Mouse (Mus musculus) spleen, adult 2 months (tissue): ENCODE results near the gene Oxsr1. TPM values are rescaled to one million over a fixed set of nuclear protein-coding genes. Genes with fewer than 3 reads are reported as not detected.
A peak's percentile ranks its signal among the peaks of the same experiment; 100 is the strongest.

Source experiments
- DNase-seq, 2 experiments: peaks; one replicate each; pipeline versions ENCODE4 v3.0.0 to v3.0.0-alpha.2; 2012 to 2021; ENCODE audit warnings: low spot score in 2 of 2, low read depth in 1 of 2
- H3K27ac ChIP-seq: fragments of 200-500 bp; 2 replicates; pipeline ENCODE4 v1.5.1; 2012; ENCODE audit warnings: low read length, inconsistent platforms; ENCODE audit not compliant: insufficient read depth
- H3K27me3 ChIP-seq: fragments of 200-500 bp; 2 replicates; pipeline ENCODE4 v1.6.1; 2012; ENCODE audit warnings: mild to moderate bottlenecking, moderate library complexity, low read length, inconsistent platforms; ENCODE audit not compliant: control insufficient read depth, insufficient read depth
- H3K36me3 ChIP-seq: fragments of 200-500 bp; 2 replicates; pipeline ENCODE4 v1.6.1; 2012; ENCODE audit warnings: mild to moderate bottlenecking, low read length, inconsistent platforms; ENCODE audit not compliant: control insufficient read depth, insufficient read depth
- H3K4me1 ChIP-seq: fragments of 200-500 bp; 2 replicates; pipeline ENCODE4 v1.6.1; 2011; ENCODE audit warnings: inconsistent platforms; ENCODE audit not compliant: control insufficient read depth, insufficient read depth, insufficient read length
- H3K4me3 ChIP-seq: fragments of 200-500 bp; 2 replicates; pipeline ENCODE4 v1.5.1; 2011; ENCODE audit warnings: mild to moderate bottlenecking, inconsistent platforms; ENCODE audit not compliant: insufficient read depth, insufficient read length; ENCODE audit errors: extremely low read depth
- CTCF ChIP-seq: fragments of 200-500 bp; IDR thresholded peaks from 2 replicates; pipeline ENCODE4 v1.5.1; 2011; ENCODE audit warnings: mild to moderate bottlenecking, inconsistent platforms; ENCODE audit not compliant: insufficient read depth, insufficient read length, insufficient replicate concordance; ENCODE audit errors: extremely low read depth
- POLR2A ChIP-seq: fragments of 200-500 bp; IDR thresholded peaks from 2 replicates; pipeline ENCODE4 v1.6.1; 2011; ENCODE audit warnings: low read depth, low read length, inconsistent platforms
- whole genome bisulfite sequencing: fragments of 180-500 bp; shearing (Covaris S2); methylation state at CpG from one replicate; pipeline ENCODE4 v1.1.7; 2018; 5-methylcytosine and 5-hydroxymethylcytosine counted together
- polyA plus RNA-seq: library from polyadenylated mRNA; depleted of rRNA; stranded (reverse); fragments of >200 nt; gene quantifications from 2 replicates; pipeline ENCODE4 v1.2.3, GENCODE M21; 2012

Oxsr1 gene
- polyA plus RNA-seq, 1 experiment = 9.5 TPM

DNA sequence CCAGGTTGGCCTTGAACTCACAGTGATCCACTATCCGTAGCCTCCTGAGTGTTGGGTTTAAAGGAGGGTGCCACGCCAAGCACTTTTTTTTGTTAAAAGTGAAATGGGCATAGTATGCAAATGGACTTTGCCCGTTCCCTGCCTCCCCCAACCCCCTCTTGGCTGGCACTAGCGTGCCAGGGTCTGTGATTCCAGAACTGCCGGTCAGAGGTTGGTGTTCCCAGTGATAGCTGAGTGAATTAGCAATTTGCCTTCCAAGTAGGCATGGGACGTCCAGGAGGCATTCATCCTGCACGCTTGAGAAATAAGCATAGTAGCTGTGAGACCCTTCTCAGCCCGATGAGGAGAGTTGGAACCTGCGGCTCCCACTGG lies 35.8 kb upstream of the Oxsr1 start:
- no peaks in the 10 kb centered on the region for H3K36me3 ChIP-seq
- H3K27me3 ChIP-seq = no peaks in the 10 kb centered on the region
- TF ChIP-seq POLR2A (no peak), CTCF (no peak)
- DNase-seq = no peak
- peaks cover 3% of the 10 kb centered on the region; the same call in 1 of the 2 replicates for H3K4me1 ChIP-seq
- no peak overlapping the region for H3K4me3 ChIP-seq
- 51% methylated on average over 9 of the region's 9 CpGs for WGBS
- H3K27ac ChIP-seq = no peak overlapping the region

DNA sequence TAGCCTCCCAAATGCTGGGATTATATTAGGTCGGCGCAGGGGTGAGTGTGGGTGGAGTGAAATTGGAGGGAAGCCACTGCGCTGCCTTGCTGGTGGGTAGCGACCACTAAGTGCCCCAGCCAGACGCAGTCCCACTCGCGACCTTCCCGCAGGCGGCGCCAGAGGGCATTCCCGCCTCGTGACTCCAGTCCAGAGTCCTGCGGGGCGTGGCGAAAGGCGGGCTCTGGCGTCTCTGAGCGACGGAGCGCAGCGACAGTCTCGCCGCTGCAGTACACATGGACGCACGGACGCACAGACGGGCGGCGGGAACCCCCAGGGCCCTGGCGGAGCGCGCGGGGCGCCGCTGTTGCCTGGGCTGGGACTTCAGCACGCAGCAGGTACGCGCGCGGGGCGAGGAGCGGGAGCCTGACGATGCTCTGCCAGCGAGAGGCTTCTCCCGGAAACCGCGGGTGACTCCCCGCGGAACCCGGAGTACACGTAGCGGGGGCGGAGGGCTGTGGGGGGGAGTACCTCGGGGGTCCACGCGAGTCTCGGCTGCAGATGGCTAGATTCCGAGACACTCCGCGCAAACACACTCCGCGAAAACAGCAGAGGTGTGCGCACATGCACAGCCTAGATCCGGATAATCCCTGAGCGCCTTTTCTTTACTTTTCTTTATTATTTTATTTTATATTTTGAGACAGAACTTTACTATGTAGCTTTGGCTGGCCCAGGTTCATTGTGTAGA lies 35.3 kb upstream of the Oxsr1 start, which contains the start of gene Xylb:
Xylb (plus strand) TSS at position 51 of the 727 bp plus-strand sequence.
- no peak within 1 kb of the TSS for H3K27ac ChIP-seq
- peaks cover 3% of the 10 kb centered on the region; the same call in 1 of the 2 replicates for H3K4me1 ChIP-seq
- H3K27me3 ChIP-seq = no peaks in the 10 kb centered on the region
- peak; percentile 52; the same call in 1 of the 2 replicates for TF ChIP-seq CTCF
- no peak for TF ChIP-seq POLR2A
- DNase-seq = peak; percentile 35 to 84
- peak within 1 kb of the TSS; percentile 65 for H3K4me3 ChIP-seq
- 3% methylated on average over 65 of the region's 65 CpGs for WGBS
- H3K36me3 ChIP-seq = no peaks in the 10 kb centered on the region

DNA sequence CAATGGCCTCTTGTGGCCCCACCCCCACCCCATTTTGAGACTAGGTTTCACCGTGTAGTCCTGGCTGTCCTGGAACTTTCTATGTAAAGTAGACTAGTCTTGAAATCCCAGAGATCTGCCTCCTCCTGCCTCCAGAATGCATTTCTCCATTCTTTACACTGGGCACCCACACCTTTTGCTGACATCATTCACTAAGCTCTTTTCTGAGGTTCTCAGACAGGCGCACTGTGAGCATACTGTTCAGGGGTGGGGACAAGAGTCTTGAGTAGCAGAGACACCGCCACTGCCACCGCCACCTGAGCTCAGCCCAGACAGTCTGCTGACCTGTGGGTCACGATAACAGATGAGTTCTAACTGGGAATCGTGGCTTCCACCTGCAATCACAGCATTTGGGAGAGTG lies 33.7 kb upstream of the Oxsr1 start:
- H3K36me3 ChIP-seq = peaks cover 1% of the 10 kb centered on the region; the same call in 1 of the 2 replicates
- whole genome bisulfite sequencing = 88% methylated on average over 6 of the region's 6 CpGs
- no peak overlapping the region for H3K4me3 ChIP-seq
- no peak for DNase-seq
- H3K4me1 ChIP-seq = peaks cover 3% of the 10 kb centered on the region; the same call in 1 of the 2 replicates
- no peaks in the 10 kb centered on the region for H3K27me3 ChIP-seq
- H3K27ac ChIP-seq = no peak overlapping the region
- TF ChIP-seq CTCF = no peak
- TF ChIP-seq POLR2A = no peak

DNA sequence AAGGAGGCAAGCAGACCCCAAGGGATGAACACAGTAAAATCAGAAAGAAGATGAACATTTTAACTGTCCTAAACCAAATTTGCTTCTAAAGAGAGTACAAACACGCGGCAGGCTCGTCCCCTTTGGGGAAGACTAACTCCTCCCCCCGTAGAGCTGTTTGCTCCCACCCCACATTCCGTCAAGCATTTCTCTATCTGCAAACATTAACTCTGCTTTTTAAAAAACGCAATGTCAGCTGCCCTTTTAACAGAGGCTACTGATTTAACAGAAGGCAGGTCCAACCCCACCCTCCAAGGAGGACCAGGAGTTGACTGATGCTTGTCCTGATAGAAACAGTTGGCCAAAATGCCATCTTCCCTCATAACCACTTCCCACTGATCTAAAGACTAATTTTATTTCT lies 31.7 kb upstream of the Oxsr1 start:
- Histone ChIP-seq H3K27me3 (no peaks in the 10 kb centered on the region), H3K36me3 (peaks cover 8% of the 10 kb centered on the region), H3K4me1 (peaks cover 3% of the 10 kb centered on the region; the same call in 1 of the 2 replicates), H3K4me3 (no peak overlapping the region), H3K27ac (no peak overlapping the region)
- TF ChIP-seq POLR2A = no peak
- TF ChIP-seq CTCF = no peak
- 90% methylated on average over 6 of the region's 6 CpGs for WGBS
- DNase-seq = no peak

DNA sequence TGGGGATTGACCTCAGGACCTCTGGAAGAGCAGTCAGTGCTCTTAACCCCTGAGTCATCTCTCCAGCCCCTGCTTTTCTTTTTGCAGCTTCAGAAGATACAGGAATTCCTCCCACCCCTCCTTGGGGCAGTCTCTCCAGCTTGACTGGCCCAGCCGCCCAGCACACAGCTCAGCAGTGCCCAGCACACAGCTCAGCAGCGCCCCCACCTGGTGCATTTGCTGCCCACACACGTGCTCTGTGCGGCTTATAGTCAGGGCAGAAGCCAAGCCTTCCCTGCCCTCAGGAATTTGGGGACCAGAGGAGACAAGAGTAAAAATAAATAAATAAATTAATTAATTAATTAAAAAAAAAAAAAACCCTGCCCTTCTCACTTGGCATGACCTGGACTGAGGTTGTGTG lies 29.8 kb upstream of the Oxsr1 start:
- peak in 1 of 2 experiments; percentile 71 for DNase-seq
- H3K36me3 ChIP-seq = peaks cover 12% of the 10 kb centered on the region
- H3K4me1 ChIP-seq = no peaks in the 10 kb centered on the region
- no peak overlapping the region for H3K4me3 ChIP-seq
- H3K27me3 ChIP-seq = no peaks in the 10 kb centered on the region
- TF ChIP-seq POLR2A (no peak), CTCF (peak; percentile 95)
- 45% methylated on average over 4 of the region's 4 CpGs for WGBS
- H3K27ac ChIP-seq = no peak overlapping the region

DNA sequence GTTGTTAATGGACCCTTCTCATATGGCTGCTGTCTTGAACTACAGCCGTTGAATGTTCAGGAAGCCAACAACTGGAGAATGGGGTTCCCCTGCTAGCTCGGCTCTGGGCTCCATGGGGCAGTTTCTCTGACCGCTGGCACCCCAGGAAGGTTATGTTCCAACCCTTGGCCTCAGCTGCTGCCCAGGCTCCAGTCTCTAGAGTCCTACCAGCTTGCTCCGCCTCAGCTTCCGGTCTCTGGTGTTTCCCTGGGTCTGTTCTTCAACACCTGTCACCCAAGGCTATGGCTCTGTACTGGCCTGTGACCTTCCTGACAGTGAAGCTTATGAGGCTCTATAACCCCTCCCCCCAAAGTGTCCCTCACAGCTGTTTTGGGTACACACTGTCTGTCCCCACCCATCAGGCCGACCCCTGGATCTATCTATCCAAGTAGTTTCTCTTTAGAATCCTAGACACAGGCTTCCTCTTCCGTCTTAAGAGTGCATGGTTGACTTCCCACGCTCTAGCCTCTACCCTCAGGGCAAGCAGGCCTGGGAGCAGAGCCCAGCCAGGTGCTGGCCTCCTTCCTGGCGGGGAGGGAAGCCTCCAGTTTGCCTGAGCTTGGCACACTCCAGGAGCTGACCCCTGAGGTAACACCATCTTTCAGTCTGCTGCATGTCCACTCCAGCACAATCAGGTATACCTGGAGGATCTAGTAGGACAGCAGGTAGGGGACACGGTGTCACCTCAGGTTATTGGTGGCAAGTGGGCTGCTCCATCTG lies 28.9 kb upstream of the Oxsr1 start:
- 90% methylated on average over 10 of the region's 10 CpGs for WGBS
- TF ChIP-seq POLR2A (no peak), CTCF (no peak)
- H3K27ac ChIP-seq = no peak overlapping the region

DNA sequence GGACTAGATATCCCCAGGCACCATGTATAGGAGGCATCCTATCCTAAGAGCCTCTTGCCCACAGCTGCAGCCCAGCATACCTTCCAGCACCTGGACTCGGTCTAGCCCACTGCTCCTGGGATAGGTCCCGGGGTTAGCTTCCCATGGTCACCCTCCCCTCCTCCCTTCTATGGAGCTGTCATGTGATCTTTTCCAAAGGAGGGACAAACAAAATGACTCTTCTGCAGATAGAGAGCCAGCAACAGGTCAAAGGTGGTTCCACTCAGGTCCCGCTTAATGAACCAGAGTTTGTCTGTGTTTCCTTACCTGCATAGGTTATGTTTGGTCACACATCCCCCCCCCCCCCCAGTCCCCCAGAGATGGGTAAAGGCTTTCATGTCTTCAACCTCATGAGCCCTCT lies 28.3 kb upstream of the Oxsr1 start:
- 96% methylated on average over 3 of the region's 3 CpGs for WGBS
- Histone ChIP-seq H3K4me1 (no peaks in the 10 kb centered on the region), H3K27me3 (no peaks in the 10 kb centered on the region), H3K36me3 (peaks cover 21% of the 10 kb centered on the region), H3K4me3 (no peak overlapping the region), H3K27ac (no peak overlapping the region)
- DNase-seq = no peak
- no peak for TF ChIP-seq CTCF
- TF ChIP-seq POLR2A = no peak

More for the DNA sequence above, 28.9 kb upstream of the Oxsr1 start:
- Histone ChIP-seq H3K36me3 (peaks cover 16% of the 10 kb centered on the region), H3K4me1 (no peaks in the 10 kb centered on the region), H3K4me3 (no peak overlapping the region), H3K27me3 (no peaks in the 10 kb centered on the region)
- DNase-seq = no peak
